Mouse (Mus musculus): ENCODE data around the gene Zc3h12a. TPM values are rescaled to one million over a fixed set of nuclear protein-coding genes. Genes with fewer than 3 reads are reported as not detected.

Zc3h12a gene
- polyA plus RNA-seq, 1 experiment from 2014 or later, result 0.57 TPM

GRCm38 (mm10) chr4:125096066-125096465 lies 31.6 kb downstream of the Zc3h12a start:
- Histone ChIP-seq H3K4me1 (replicated peaks; ENCODE audit: control insufficient read depth, insufficient read depth, low read length) (no peaks in the 10 kb centered on the region), H3K9ac (ENCODE audit: low read length) (no peak overlapping the region), H3K27ac (ENCODE audit: low read depth, low read length) (no peak overlapping the region), H3K9me3 (ENCODE audit: control insufficient read depth, low read length) (no peaks in the 10 kb centered on the region), H3K4me3 (ENCODE audit: low read depth, low read length) (no peak overlapping the region), H3K4me2 (ENCODE audit: low read depth, low read length, severe bottlenecking) (no peak overlapping the region), H3K36me3 (ENCODE audit: control insufficient read depth, insufficient read depth, low read length) (no peaks in the 10 kb centered on the region; the same call in 1 of the 2 replicates), H3K27me3 (ENCODE audit: control insufficient read depth, insufficient read depth, low read length) (no peaks in the 10 kb centered on the region)
- DNase-seq (ENCODE audit: low spot score) (no peak), ATAC-seq (replicated peaks; ENCODE audit: low FRiP score) (no peak)
- 92% methylated on average over 5 of the region's 5 CpGs for WGBS

DNA sequence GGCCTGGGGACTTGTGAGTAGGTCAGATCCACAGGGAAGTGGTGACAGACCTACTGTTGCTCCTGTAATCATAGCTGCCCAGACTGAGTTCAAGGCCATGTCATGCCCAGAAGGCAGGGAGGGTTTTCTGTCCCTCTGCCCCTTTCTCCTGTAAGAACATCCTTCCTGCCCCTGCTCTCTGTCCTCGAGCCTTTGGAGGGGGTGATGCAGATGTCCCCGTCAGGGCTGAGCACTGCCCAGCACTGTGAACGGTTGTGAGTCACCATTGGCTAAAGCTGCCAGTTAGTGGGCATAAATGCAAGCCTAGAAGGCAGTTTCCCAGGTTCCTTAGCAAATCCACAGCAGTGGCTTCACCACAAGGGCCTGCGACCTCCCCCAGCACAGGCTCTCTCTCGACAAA lies 34.6 kb downstream of the Zc3h12a start:
- Histone ChIP-seq H3K9ac (ENCODE audit: low read length) (no peak overlapping the region), H3K4me3 (ENCODE audit: low read depth, low read length) (no peak overlapping the region), H3K4me1 (replicated peaks; ENCODE audit: control insufficient read depth, insufficient read depth, low read length) (no peaks in the 10 kb centered on the region), H3K4me2 (ENCODE audit: low read depth, low read length, severe bottlenecking) (no peak overlapping the region), H3K36me3 (ENCODE audit: control insufficient read depth, insufficient read depth, low read length) (peaks cover 9% of the 10 kb centered on the region), H3K27me3 (ENCODE audit: control insufficient read depth, insufficient read depth, low read length) (no peaks in the 10 kb centered on the region), H3K9me3 (ENCODE audit: control insufficient read depth, low read length) (no peaks in the 10 kb centered on the region), H3K27ac (ENCODE audit: low read depth, low read length) (no peak overlapping the region)
- ATAC-seq (replicated peaks; ENCODE audit: low FRiP score), result no peak
- no peak for DNase-seq (ENCODE audit: low spot score)
- 91% methylated on average over 5 of the region's 5 CpGs for WGBS

GRCm38 (mm10) chr4:125085346-125085841 lies 42.2 kb downstream of the Zc3h12a start:
- peak; percentile 92 for ATAC-seq (replicated peaks; ENCODE audit: low FRiP score)
- Histone ChIP-seq H3K9me3 (ENCODE audit: control insufficient read depth, low read length) (no peaks in the 10 kb centered on the region), H3K36me3 (ENCODE audit: control insufficient read depth, insufficient read depth, low read length) (peaks cover 7% of the 10 kb centered on the region), H3K27ac (ENCODE audit: low read depth, low read length) (peak overlapping the region; percentile 96), H3K27me3 (ENCODE audit: control insufficient read depth, insufficient read depth, low read length) (no peaks in the 10 kb centered on the region), H3K4me2 (ENCODE audit: low read depth, low read length, severe bottlenecking) (peak overlapping the region; percentile 59), H3K9ac (ENCODE audit: low read length) (peak overlapping the region; percentile 92), H3K4me1 (replicated peaks; ENCODE audit: control insufficient read depth, insufficient read depth, low read length) (peaks cover 1% of the 10 kb centered on the region; the same call in 1 of the 2 replicates), H3K4me3 (ENCODE audit: low read depth, low read length) (peak overlapping the region; percentile 83)
- WGBS, result under 1% methylated on average over 41 of the region's 45 CpGs
- DNase-seq (ENCODE audit: low spot score), result no peak

- Histone ChIP-seq H3K9me3 (ENCODE audit: control insufficient read depth, low read length) (no peaks in the 10 kb centered on the region), H3K4me2 (ENCODE audit: low read depth, low read length, severe bottlenecking) (peak within 1 kb of the TSS; percentile 59), H3K4me3 (ENCODE audit: low read depth, low read length) (peak within 1 kb of the TSS; percentile 83), H3K4me1 (replicated peaks; ENCODE audit: control insufficient read depth, insufficient read depth, low read length) (peaks cover 1% of the 10 kb centered on the region; the same call in 1 of the 2 replicates), H3K36me3 (ENCODE audit: control insufficient read depth, insufficient read depth, low read length) (no peaks in the 10 kb centered on the region; the same call in 1 of the 2 replicates), H3K27me3 (ENCODE audit: control insufficient read depth, insufficient read depth, low read length) (no peaks in the 10 kb centered on the region), H3K27ac (ENCODE audit: low read depth, low read length) (peak within 1 kb of the TSS; percentile 96), H3K9ac (ENCODE audit: low read length) (peak within 1 kb of the TSS; percentile 92)
- ATAC-seq (replicated peaks; ENCODE audit: low FRiP score), result peak; percentile 88
- WGBS, result 2% methylated on average over 63 of the region's 63 CpGs
- DNase-seq (ENCODE audit: low spot score), result peak; percentile 96
Measured at GRCm38 (mm10) chr4:125084403-125085345, 43.0 kb downstream of the Zc3h12a start, which contains the start of gene Meaf6. Gene Meaf6 (plus strand): TSS chr4:125085134.

GRCm38 (mm10) chr4:125078698-125079097 lies 48.9 kb downstream of the Zc3h12a start:
- no peaks in the 10 kb centered on the region for H3K4me1 ChIP-seq (replicated peaks; ENCODE audit: control insufficient read depth, insufficient read depth, low read length)
- no peak overlapping the region for H3K9ac ChIP-seq (ENCODE audit: low read length)
- WGBS, result 91% methylated on average over 2 of the region's 2 CpGs
- no peaks in the 10 kb centered on the region for H3K27me3 ChIP-seq (ENCODE audit: control insufficient read depth, insufficient read depth, low read length)
- ATAC-seq (replicated peaks; ENCODE audit: low FRiP score) (no peak), DNase-seq (ENCODE audit: low spot score) (no peak)
- no peaks in the 10 kb centered on the region for H3K9me3 ChIP-seq (ENCODE audit: control insufficient read depth, low read length)
- H3K36me3 ChIP-seq (ENCODE audit: control insufficient read depth, insufficient read depth, low read length), result peaks cover 3% of the 10 kb centered on the region; the same call in 1 of the 2 replicates
- no peak overlapping the region for H3K4me2 ChIP-seq (ENCODE audit: low read depth, low read length, severe bottlenecking)
- H3K4me3 ChIP-seq (ENCODE audit: low read depth, low read length), result no peak overlapping the region
- no peak overlapping the region for H3K27ac ChIP-seq (ENCODE audit: low read depth, low read length)

GRCm38 (mm10) chr4:125077700-125078099 lies 49.9 kb downstream of the Zc3h12a start:
- H3K9ac ChIP-seq (ENCODE audit: low read length), result no peak overlapping the region
- H3K4me3 ChIP-seq (ENCODE audit: low read depth, low read length), result no peak overlapping the region
- no peak overlapping the region for H3K4me2 ChIP-seq (ENCODE audit: low read depth, low read length, severe bottlenecking)
- DNase-seq (ENCODE audit: low spot score), result no peak
- H3K4me1 ChIP-seq (replicated peaks; ENCODE audit: control insufficient read depth, insufficient read depth, low read length), result no peaks in the 10 kb centered on the region
- H3K9me3 ChIP-seq (ENCODE audit: control insufficient read depth, low read length), result no peaks in the 10 kb centered on the region
- peaks cover 6% of the 10 kb centered on the region; the same call in 1 of the 2 replicates for H3K36me3 ChIP-seq (ENCODE audit: control insufficient read depth, insufficient read depth, low read length)
- no peak overlapping the region for H3K27ac ChIP-seq (ENCODE audit: low read depth, low read length)
- no peak for ATAC-seq (replicated peaks; ENCODE audit: low FRiP score)
- WGBS, result 87% methylated on average over 2 of the region's 2 CpGs
- no peaks in the 10 kb centered on the region for H3K27me3 ChIP-seq (ENCODE audit: control insufficient read depth, insufficient read depth, low read length)

Other genes starting within 250 kb of the Zc3h12a start
- 1.5 and 1.6 TPM in 2 replicates for gene Epha10, start 246.9 kb downstream of the Zc3h12a start, polyA plus RNA-seq (2014; fragmentation: Nextera tagmentation; extraction: Ambion mirVana)
- 5.9 and 6.1 TPM in 2 replicates for gene 9930104L06Rik, start 190.8 kb downstream of the Zc3h12a start, polyA plus RNA-seq (2014; fragmentation: Nextera tagmentation; extraction: Ambion mirVana)
- 284 and 293 TPM in 2 replicates for gene Cdca8, start 188.5 kb downstream of the Zc3h12a start, polyA plus RNA-seq (2014; fragmentation: Nextera tagmentation; extraction: Ambion mirVana)
- 56.2 and 64.8 TPM in 2 replicates for gene Rspo1, start 141.4 kb downstream of the Zc3h12a start, polyA plus RNA-seq (2014; fragmentation: Nextera tagmentation; extraction: Ambion mirVana)
- 95.5 and 98.5 TPM in 2 replicates for gene Gnl2, start 111.3 kb downstream of the Zc3h12a start, polyA plus RNA-seq (2014; fragmentation: Nextera tagmentation; extraction: Ambion mirVana)
- 0.24 and 0.28 TPM in 2 replicates for gene Dnali1, start 62.1 kb downstream of the Zc3h12a start, polyA plus RNA-seq (2014; fragmentation: Nextera tagmentation; extraction: Ambion mirVana)
- 32.8 and 33.9 TPM in 2 replicates for gene Snip1, start 61.2 kb downstream of the Zc3h12a start, polyA plus RNA-seq (2014; fragmentation: Nextera tagmentation; extraction: Ambion mirVana)
- 109 and 120 TPM in 2 replicates for gene Meaf6, start 42.7 kb downstream of the Zc3h12a start, polyA plus RNA-seq (2014; fragmentation: Nextera tagmentation; extraction: Ambion mirVana)